Mouse (Mus musculus) regulatory T cell (primary cell): Measurements from ENCODE around the gene Arhgap27.

ENCODE experiments used
- in situ Hi-C: fragments of 300-600 bp; cut with MboI, MseI; formaldehyde crosslinking; loops from one replicate; pipeline ENCODE4 v1.15.1; 2025; ENCODE audit warnings: high pct_unique_total_duplicates

Gene Arhgap27

GRCm38 (mm10) chr11:103357710-103358109 lies 5.8 kb downstream of the Arhgap27 start:
- in situ Hi-C loops = loop anchor here (5.0 kb wide), 2 partner anchors 45 to 100 kb away; no protein-coding TSS in a partner anchor

- in situ Hi-C loops = loop anchor here (5.0 kb wide), 2 partner anchors 45 to 100 kb away; no protein-coding TSS in a partner anchor
Observed at GRCm38 (mm10) chr11:103356938-103357670, 6.4 kb downstream of the Arhgap27 start.

- in situ Hi-C loops = loop anchor here (5.0 kb wide), 2 partner anchors 46 to 101 kb away; no protein-coding TSS in a partner anchor
Observed at GRCm38 (mm10) chr11:103356032-103356571, 7.4 kb downstream of the Arhgap27 start.

GRCm38 (mm10) chr11:103355251-103355650 lies 8.2 kb downstream of the Arhgap27 start:
- in situ Hi-C loops = loop anchor here (5.0 kb wide), 2 partner anchors 47 to 102 kb away; no protein-coding TSS in a partner anchor

- in situ Hi-C loops = no loop called here
Observed at GRCm38 (mm10) chr11:103354033-103354432, 9.5 kb downstream of the Arhgap27 start.

GRCm38 (mm10) chr11:103352239-103352814 lies 11.2 kb downstream of the Arhgap27 start:
- in situ Hi-C loops = no loop called here

- in situ Hi-C loops = no loop called here
Observed at GRCm38 (mm10) chr11:103350711-103351315, 12.7 kb downstream of the Arhgap27 start.

GRCm38 (mm10) chr11:103349699-103350098 lies 13.8 kb downstream of the Arhgap27 start:
- in situ Hi-C loops = no loop called here

- in situ Hi-C loops = no loop called here
Observed at GRCm38 (mm10) chr11:103346657-103347056, 16.8 kb downstream of the Arhgap27 start.

- in situ Hi-C loops = no loop called here
Observed at GRCm38 (mm10) chr11:103346236-103346635, 17.3 kb downstream of the Arhgap27 start.

- in situ Hi-C loops = no loop called here
Observed at GRCm38 (mm10) chr11:103345408-103346091, 17.9 kb downstream of the Arhgap27 start.

GRCm38 (mm10) chr11:103344494-103345332 lies 18.8 kb downstream of the Arhgap27 start:
- in situ Hi-C loops = loop anchor here (5.0 kb wide), 1 partner anchor 242 kb away; the partner anchor contains the start of genes Acbd4 and Plcd3

GRCm38 (mm10) chr11:103343881-103344280 lies 19.6 kb downstream of the Arhgap27 start:
- in situ Hi-C loops = loop anchor here (5.0 kb wide), 1 partner anchor 242 kb away; the partner anchor contains the start of genes Acbd4 and Plcd3

GRCm38 (mm10) chr11:103343063-103343462 lies 20.4 kb downstream of the Arhgap27 start:
- in situ Hi-C loops = loop anchor here (5.0 kb wide), 1 partner anchor 241 kb away; the partner anchor contains the start of genes Acbd4 and Plcd3

GRCm38 (mm10) chr11:103340677-103341076 lies 22.8 kb downstream of the Arhgap27 start:
- in situ Hi-C loops = loop anchor here (5.0 kb wide), 1 partner anchor 238 kb away; the partner anchor contains the start of genes Acbd4 and Plcd3

- in situ Hi-C loops = loop anchor here (5.0 kb wide), 1 partner anchor 238 kb away; the partner anchor contains the start of genes Acbd4 and Plcd3
Observed at GRCm38 (mm10) chr11:103340130-103340529, 23.4 kb downstream of the Arhgap27 start.

- in situ Hi-C loops = loop anchor here (5.0 kb wide), 1 partner anchor 237 kb away; the partner anchor contains the start of genes Acbd4 and Plcd3
Observed at GRCm38 (mm10) chr11:103339414-103340119, 23.9 kb downstream of the Arhgap27 start.

- in situ Hi-C loops = no loop called here
Observed at GRCm38 (mm10) chr11:103338671-103339070, 24.8 kb downstream of the Arhgap27 start.

- in situ Hi-C loops = no loop called here
Observed at GRCm38 (mm10) chr11:103338119-103338518, 25.4 kb downstream of the Arhgap27 start.
